Mouse (Mus musculus): ENCODE data around the gene Rmdn2.

- TF ChIP-seq CTCF (IDR thresholded peaks at IDR 0.05; ENCODE audit: borderline replicate concordance, insufficient read depth, low read depth, low read length) (no peak), POLR2A (IDR thresholded peaks at IDR 0.05; ENCODE audit: borderline replicate concordance, insufficient read depth, low read length) (no peak)
These were observed 49.7 kb downstream of the Rmdn2 start for GRCm38 (mm10) chr17:79661387-79661786.

Measured in cerebellum, adult 2 months (tissue).